Comparison of ENCODE assay signal across 8 mouse cellular contexts in genomic region chr9:25482999-25483347, GRCm38 (mm10). TPM values are rescaled to one million over a fixed set of nuclear protein-coding genes. Genes with fewer than 3 reads are reported as not detected.
DNase-seq lines count a peak whose midpoint lies in the region; ATAC-seq and TF ChIP-seq lines count a peak whose summit lies in the region.

No protein-coding gene starts in this region.

- H3K4me3 ChIP-seq in forebrain, embryonic 10.5 days = peak overlapping the region; percentile 75
- H3K4me3 ChIP-seq in forebrain, embryonic 11.5 days (ENCODE audit: low read depth, low read length) = no peak overlapping the region
- H3K4me3 ChIP-seq in liver, embryonic 14.5 days (ENCODE audit: insufficient read depth in 1 of 2, low read depth in 2 of 2, low read length in 2 of 2) = no peak overlapping the region; a peak in 1 of 4 replicates

- H3K4me1 ChIP-seq in forebrain, embryonic 10.5 days = peaks cover 54% of the 10 kb centered on the region
- no peaks in the 10 kb centered on the region for H3K4me1 ChIP-seq in forebrain, embryonic 11.5 days (replicated peaks; ENCODE audit: control insufficient read depth, insufficient read depth, low read length)
- peaks cover 0 to 5% of the 10 kb centered on the region in 2 experiments; a peak in 1 of 4 replicates for H3K4me1 ChIP-seq in liver, embryonic 14.5 days (replicated peaks; ENCODE audit: control insufficient read depth in 2 of 2, insufficient read depth in 2 of 2, low read length in 1 of 2)

- no peak for TF ChIP-seq EP300 in liver, embryonic 14.5 days (IDR thresholded peaks at IDR 0.05; ENCODE audit: low read depth)

- ATAC-seq in forebrain, embryonic 11.5 days (replicated peaks; ENCODE audit: low FRiP score) = no peak
- ATAC-seq in liver, embryonic 14.5 days (ENCODE audit: insufficient read depth) = no peak

- peaks cover 36% of the 10 kb centered on the region for H3K27me3 ChIP-seq in forebrain, embryonic 10.5 days (ENCODE audit: poor library complexity, severe bottlenecking)
- no peaks in the 10 kb centered on the region for H3K27me3 ChIP-seq in forebrain, embryonic 11.5 days (ENCODE audit: control insufficient read depth, insufficient read depth, low read length)
- peaks cover 3% of the 10 kb centered on the region; the same call in 1 of the 2 replicates for H3K27me3 ChIP-seq in liver, embryonic 14.5 days (ENCODE audit: control insufficient read depth, insufficient read depth, low read length)

- H3K9ac ChIP-seq in forebrain, embryonic 11.5 days (ENCODE audit: low read length) = no peak overlapping the region
- no peak overlapping the region for H3K9ac ChIP-seq in liver, embryonic 14.5 days (replicated peaks)

- 0 out of 2 replicates have a peak, but pooled peaks have one; percentile 11 for TF ChIP-seq CTCF in liver, embryonic 14.5 days (IDR thresholded peaks at IDR 0.05; ENCODE audit: low read depth)

- no peaks in the 10 kb centered on the region for H3K9me3 ChIP-seq in forebrain, embryonic 10.5 days
- H3K9me3 ChIP-seq in forebrain, embryonic 11.5 days (ENCODE audit: control insufficient read depth, low read length) = no peaks in the 10 kb centered on the region
- H3K9me3 ChIP-seq in liver, embryonic 14.5 days (ENCODE audit: control insufficient read depth, low read length) = no peaks in the 10 kb centered on the region

- H3K4me2 ChIP-seq in forebrain, embryonic 11.5 days (ENCODE audit: low read depth, low read length, severe bottlenecking) = no peak overlapping the region
- peak overlapping the region; percentile 87 for H3K4me2 ChIP-seq in liver, embryonic 14.5 days (ENCODE audit: low read depth)

- H3K27ac ChIP-seq in forebrain, embryonic 10.5 days = no peak overlapping the region
- H3K27ac ChIP-seq in forebrain, embryonic 11.5 days (ENCODE audit: low read depth, low read length) = no peak overlapping the region
- H3K27ac ChIP-seq in liver, embryonic 14.5 days = no peak overlapping the region

- 87% methylated on average over 9 of the region's 9 CpGs for WGBS in forebrain, embryonic 10.5 days
- WGBS in forebrain, embryonic 11.5 days = 88% methylated on average over 9 of the region's 9 CpGs
- 69% methylated on average over 9 of the region's 9 CpGs for WGBS in liver, embryonic 14.5 days (ENCODE audit: insufficient replicate concordance)

- no peaks in the 10 kb centered on the region for H3K36me3 ChIP-seq in forebrain, embryonic 10.5 days (replicated peaks)
- no peaks in the 10 kb centered on the region for H3K36me3 ChIP-seq in forebrain, embryonic 11.5 days (ENCODE audit: control insufficient read depth, insufficient read depth, low read length)
- H3K36me3 ChIP-seq in liver, embryonic 14.5 days (replicated peaks; ENCODE audit: control insufficient read depth, insufficient read depth, low read depth) = no peaks in the 10 kb centered on the region

- DNase-seq in forebrain, embryonic 10.5 days (ENCODE audit: extremely low spot score, low spot score) = no peak
- no peak for DNase-seq in forebrain, embryonic 11.5 days (ENCODE audit: low spot score)
- peak; percentile 9 for DNase-seq in retina, postnatal 1 day
- no peak for DNase-seq in retina, embryonic 14.5 days (ENCODE audit: low spot score)
- DNase-seq in liver, embryonic 14.5 days (ENCODE audit: low read depth in 3 of 3, low spot score in 3 of 3) = no peak
- peak; percentile 55 for DNase-seq in thymus, postnatal 4 days
- no peak for DNase-seq in right cerebral cortex, adult 2 months (ENCODE audit: low spot score in 2 of 2)
- no peak for DNase-seq in lung, postnatal 4 days

RNA-seq across cellular contexts. Expression of gene Eepd1, which starts 1.6 kb away (rescaled TPM):
- 11.6 and 14.2 TPM in 2 replicates for polyA plus RNA-seq in forebrain, embryonic 10.5 days (2016; fragmentation: Nextera tagmentation; extraction: Ambion mirVana)
- 9.2 and 10.3 TPM in 2 replicates for polyA plus RNA-seq in forebrain, embryonic 11.5 days (2014; fragmentation: Nextera tagmentation; extraction: Ambion mirVana)
- polyA plus RNA-seq in liver, embryonic 14.5 days (2012; rRNA removed) = 1.9 and 2.3 TPM in 2 replicates
- 4.4 and 4.6 TPM in 2 replicates for polyA plus RNA-seq in liver, embryonic 14.5 days (2014; fragmentation: Nextera tagmentation; extraction: Ambion mirVana)

Comparison
In these comparisons a context has a peak if more than half of its experiments do, and no peak if none do; other contexts are left out.
1. DNase-seq: peak in retina, postnatal 1 day (single experiment) and thymus, postnatal 4 days (single experiment); none in forebrain, embryonic 10.5 days (single experiment), forebrain, embryonic 11.5 days (single experiment), retina, embryonic 14.5 days (single experiment), liver, embryonic 14.5 days (0 of 3), right cerebral cortex, adult 2 months (0 of 2) and lung, postnatal 4 days (0 of 2).